Mouse (Mus musculus) G1E (cell line): ENCODE results near the gene Tmem150a.

Experiments
- CTCF ChIP-seq: IDR thresholded peaks from 2 replicates; pipeline ENCODE4 v1.5.1; 2012; ENCODE audit warnings: low read depth, low read length, inconsistent platforms, mixed read lengths
- GATA1 ChIP-seq: IDR thresholded peaks from 2 replicates; pipeline ENCODE4 v1.6.1; 2012; ENCODE audit warnings: borderline replicate concordance, low read length, inconsistent platforms, mixed read lengths
- TAL1 ChIP-seq: conservative IDR thresholded peaks from 2 replicates; pipeline ENCODE4 v1.6.1; 2012; ENCODE audit warnings: low read depth, low read length, inconsistent platforms, mixed read lengths

- TF ChIP-seq GATA1, result no peak
- no peak for TF ChIP-seq CTCF
- TF ChIP-seq TAL1, result no peak
These were observed 7.1 kb downstream of the Tmem150a start for GRCm38 (mm10) chr6:72362132-72363028.
